Mouse (Mus musculus) cerebellum, adult 11-12 months (tissue): ENCODE results near the gene Chid1.
"Not testable (repeated sequence)": the region's sequence is repeated elsewhere in the genome, so short reads cannot be mapped to it uniquely, and the experiment has no call there.

Experiments
- DNase-seq: peaks from one replicate; pipeline ENCODE4 v3.0.0; 2022

Gene Chid1

DNA sequence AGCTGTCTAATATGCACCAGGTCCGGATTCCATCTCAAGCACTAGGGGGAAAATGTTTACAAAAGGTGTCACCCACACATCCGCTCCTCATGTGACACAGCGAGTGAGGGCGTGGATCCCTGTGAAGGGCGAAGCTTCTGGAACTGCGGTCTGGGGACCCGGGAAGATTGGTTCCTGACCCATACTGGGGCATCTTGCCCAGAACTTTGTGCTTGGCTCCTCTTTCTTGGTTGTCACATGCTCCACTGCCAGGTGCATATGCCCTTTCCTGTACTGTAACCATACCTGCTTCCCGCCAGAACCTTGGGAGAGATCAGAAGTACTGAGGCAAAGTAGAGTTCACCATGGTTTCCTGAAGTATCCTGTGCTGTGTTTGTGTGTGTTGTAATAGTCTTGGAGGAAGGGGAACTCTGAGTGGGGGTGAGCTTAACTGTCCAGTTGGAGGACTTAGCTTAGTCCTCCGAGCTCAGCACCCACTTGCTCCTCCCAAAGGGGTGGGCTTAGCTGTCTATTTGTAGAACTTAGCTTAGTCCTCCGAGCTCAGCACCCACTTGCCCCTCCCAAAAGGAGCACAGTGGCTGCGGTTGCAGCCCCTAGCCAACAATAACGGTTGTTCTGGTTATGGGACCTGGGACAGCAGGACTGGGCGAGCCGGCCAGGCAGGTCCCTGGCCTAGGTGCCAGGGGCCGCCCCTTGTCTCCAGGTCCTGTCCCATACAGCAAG, 79.1 kb downstream of the Chid1 start, which contains the start of gene Cracr2b:
Cracr2b (plus strand) TSS at position 704 of the 723 bp plus-strand sequence.
- peak; percentile 64 for DNase-seq

DNA sequence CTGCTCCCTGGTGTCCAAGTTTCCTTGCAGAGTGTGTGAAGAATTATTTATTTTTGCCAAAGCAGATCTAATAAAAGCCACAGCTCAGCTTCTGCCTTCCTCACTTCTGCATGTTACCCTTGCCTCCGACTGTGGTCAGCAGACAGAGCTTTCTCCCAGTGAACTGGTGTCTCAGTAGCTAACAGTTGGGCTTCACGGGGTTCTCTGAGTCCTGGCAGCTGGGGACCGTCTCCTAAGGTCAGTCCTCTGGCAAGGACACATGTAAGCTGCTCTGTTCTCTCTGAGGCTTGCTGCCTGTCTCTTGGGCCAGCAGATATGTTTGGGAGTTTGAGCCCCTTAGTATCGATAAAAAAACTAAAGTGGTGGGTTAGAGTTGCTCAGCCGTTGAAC, 79.7 kb downstream of the Chid1 start:
- DNase-seq = peak; percentile 57

DNA sequence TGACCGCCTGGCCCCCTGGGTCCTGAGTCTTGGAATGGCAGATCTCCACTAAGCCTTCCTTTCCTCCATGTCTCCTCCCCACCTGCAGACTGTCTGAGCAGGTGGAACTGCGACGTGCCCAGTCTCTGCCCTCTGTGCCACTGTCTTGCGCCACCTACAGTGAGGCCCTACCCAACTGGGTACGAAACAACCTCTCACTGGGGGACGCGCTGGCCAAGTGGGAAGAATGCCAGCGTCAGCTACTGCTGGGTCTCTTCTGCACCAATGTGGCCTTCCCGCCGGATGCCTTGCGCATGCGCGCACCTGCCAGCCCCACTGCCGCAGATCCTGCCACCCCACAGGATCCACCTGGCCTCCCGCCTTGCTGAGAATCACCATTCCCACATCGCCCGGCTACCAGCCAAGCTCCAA, 80.4 kb downstream of the Chid1 start:
- peak; percentile 91 for DNase-seq

DNA sequence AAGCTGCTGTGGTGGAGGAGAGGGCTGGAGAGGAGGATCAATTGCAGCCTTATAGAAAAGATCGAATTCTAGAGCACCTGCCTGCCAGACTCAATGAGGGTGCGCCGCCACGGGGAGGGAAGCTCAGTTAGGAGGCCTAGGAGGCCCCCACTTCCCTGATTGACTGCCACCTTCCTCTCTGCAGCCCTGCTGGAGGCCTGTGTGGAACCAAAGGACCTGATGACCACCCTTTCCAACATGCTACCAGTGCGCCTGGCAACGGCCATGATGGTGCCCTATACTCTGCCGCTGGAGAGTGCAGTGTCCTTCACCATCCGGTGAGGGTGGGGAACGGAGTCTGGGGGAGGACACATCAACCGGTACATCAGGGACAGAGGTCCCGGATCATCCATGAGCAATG, 81.0 kb downstream of the Chid1 start:
- no peak for DNase-seq

DNA sequence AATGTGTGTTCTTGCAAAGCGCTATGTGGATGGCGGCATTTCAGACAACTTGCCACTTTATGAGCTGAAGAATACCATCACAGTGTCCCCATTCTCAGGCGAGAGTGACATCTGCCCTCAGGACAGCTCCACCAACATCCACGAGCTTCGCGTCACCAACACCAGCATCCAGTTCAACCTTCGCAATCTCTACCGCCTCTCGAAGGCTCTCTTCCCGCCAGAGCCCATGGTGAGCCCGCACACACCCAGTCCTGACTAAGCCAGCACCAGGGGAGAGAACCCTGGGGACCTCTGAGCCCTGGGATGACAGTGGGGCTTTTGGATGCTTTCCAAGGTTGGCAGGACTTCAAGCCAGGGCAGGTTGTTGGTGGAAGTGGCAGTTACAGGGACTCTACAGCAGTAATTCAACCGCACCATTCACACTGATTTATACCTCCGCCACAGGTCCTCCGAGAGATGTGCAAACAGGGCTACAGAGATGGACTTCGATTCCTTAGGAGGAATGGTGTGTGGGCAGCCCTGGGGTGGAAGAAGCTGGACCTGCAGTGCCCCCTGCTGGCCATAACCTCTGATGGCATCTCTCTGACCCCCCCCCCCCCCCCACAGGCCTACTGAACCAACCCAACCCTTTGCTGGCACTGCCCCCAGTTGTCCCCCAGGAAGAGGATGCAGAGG, 81.5 kb downstream of the Chid1 start:
- DNase-seq = peak; percentile 75

DNA sequence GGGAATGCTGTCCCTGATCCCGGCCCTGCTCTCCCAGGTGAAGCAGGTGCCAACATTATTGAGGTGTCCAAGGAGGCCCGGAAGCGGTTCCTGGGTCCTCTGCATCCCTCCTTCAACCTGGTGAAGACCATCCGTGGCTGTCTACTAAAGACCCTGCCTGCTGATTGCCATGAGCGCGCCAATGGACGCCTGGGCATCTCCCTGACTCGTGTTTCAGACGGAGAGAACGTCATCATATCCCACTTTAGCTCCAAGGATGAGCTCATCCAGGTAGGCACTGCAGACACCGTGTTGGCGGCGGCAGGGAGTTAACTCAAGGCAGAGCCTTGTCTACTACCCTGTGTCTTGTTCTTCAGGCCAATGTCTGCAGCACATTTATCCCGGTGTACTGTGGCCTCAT, 82.4 kb downstream of the Chid1 start:
- peak; percentile 60 for DNase-seq

DNA sequence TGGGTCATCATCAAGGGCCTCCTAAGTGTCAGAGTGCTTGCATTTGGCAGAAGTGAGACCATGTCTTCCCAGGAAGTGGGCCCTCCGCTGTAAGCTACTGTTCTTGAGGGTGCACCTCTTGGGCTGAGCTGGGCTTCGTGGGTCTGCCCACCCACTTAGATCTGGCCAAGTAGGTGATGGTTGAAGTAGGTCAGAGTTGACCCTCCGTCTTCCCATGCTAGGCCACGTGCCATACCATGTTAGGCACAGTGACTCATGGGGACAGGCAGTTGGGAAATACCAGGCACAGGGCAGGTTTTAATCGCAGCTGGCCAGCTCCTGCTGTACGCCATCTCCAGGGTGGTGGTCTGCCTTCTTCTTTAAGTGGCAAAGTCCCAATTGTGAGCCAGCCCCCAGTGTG, 82.9 kb downstream of the Chid1 start:
- DNase-seq = no peak

DNA sequence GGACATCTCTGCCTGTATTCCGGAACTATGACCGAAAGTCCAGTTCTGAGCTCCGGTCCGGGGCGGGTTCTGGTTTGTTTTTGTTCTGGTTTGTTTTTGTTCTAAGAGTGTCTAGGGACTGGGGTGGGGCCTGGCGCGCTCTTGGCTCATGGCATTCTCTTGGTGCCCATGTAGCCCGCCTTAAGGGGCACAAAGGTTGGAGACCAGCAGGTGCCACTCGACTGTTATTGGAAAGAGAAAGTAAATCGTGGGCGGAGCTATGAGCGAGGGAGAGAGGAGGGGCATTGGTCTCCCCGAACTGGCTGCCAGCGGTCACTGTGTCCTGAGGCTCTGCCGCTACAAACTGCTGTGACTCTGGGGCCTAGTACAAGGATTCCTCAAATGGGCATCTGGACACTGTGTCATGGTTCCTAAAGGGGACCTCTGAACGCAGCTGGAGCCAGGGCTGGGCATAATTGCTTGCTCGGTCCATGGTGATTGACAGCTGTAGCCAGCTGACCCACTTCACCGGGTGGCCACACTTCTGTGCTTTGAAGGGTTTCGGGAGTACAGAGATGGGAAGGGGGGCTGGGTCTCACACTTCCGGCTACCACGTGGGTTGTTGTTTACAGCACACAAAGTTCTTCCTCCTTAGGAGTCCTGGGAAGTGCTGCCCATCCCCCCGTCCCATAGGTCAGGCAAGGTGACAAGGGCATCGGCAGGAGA, 83.9 kb downstream of the Chid1 start:
- DNase-seq = peak; percentile 82

DNA sequence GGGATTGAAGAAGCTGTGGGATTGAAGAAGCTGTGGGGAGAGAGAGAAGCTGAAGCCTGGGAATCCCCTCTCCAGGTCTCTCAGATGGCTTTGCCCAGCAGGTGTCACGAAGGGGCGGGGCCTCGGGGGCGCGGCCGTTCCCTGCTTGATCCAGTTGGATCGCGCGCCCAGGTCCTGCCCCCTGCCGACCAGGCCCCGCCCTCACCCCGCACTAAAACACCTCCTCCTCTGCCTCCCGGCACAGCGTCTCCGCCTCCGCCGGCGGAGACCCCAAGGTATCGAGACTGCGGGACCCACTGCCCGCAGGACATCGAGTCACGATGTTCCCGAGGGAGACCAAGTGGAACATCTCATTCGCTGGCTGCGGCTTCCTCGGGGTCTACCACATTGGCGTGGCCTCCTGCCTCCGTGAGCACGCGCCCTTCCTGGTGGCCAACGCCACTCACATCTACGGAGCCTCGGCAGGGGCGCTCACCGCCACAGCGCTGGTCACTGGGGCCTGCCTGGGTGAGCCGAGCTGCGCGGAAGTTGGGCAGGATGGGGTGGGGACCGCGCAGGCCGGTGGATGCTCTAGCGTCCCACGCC, 84.6 kb downstream of the Chid1 start, which contains the start of gene Pnpla2:
Pnpla2 (plus strand) TSS at position 232 of the 585 bp plus-strand sequence.
- DNase-seq = peak; percentile 90

DNA sequence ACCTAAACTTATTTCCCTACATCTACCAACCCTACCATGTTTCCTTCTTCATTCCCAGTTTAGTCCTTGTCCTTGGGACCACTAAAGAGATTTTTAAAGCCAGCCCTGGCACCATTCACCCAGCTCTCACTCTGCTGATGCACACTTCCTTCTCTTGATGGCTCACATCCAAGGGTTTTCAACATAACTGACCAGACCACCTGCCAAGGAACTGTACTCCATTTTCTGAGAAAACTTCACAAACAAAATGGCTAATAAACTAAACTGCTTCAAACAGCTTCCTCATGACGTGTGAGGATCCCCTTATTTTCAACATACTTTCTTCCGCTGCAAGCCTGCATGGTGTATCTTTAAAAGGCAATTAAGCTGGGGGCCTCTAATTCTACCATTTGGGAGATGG, 86.0 kb downstream of the Chid1 start:
- peak; percentile 34 for DNase-seq

DNA sequence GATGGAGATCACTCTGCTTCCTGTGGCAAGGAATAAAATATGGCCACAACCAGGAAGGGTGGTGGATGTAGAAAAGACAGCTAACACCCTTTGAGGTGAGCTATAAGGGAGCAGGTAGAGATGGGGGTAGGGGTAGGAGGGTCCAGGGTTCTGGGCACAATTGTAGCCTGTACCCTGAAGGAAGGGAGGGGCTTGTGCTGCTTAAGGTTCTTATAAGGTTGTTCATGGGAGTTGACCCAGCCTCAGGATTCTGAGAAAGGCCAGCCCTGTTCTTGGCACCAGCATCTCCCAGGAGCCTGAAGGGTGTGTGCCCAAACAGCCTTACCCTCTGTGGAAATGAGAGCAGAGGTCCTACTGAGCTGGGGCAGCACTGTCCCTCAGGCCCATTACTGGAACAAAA, 87.7 kb downstream of the Chid1 start:
- DNase-seq = peak; percentile 33

DNA sequence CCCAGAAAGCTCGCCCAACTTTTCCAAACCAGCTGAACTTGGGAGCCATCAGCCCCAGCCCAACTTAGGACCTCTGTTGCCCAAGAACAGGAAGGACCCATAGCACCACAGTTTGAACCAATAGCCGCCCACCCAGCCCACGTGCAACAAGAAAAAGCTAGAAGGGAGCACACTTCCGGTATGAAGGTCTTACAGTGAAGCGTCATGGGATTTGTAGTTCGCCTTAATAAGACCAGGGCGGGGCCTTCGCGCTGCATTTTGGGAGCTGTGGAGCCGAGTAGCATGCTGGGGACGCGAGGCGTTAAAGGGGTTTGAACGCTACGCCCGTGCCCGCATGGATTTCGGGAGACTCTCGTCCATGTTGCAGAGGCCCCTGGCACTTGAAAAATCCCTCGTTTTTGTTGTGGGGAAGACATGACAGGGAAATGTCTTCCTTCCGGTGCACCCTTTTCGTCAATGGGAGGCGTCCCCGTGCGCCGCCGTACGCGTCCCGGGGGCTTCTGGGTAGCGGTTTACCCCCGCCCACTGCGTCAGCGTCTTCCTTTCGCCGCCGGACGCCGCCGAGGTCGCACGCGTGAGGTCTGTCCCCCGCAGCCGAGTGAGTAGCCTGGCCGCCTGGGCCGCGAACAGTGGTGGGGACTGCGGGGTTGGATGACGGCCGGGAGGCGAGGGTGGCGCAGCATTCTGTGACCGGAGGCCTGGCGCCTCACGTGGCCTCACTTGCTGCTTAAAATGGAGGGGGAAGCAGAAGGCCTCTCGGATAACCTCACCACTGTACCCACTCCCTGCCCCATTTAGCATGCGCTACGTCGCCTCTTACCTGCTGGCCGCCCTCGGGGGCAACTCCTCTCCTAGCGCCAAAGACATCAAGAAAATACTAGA, 92.3 kb downstream of the Chid1 start, which contains the start of gene Rplp2:
Rplp2 (plus strand) TSS at position 261 of the 882 bp plus-strand sequence.
- peak; percentile 92 for DNase-seq

DNA sequence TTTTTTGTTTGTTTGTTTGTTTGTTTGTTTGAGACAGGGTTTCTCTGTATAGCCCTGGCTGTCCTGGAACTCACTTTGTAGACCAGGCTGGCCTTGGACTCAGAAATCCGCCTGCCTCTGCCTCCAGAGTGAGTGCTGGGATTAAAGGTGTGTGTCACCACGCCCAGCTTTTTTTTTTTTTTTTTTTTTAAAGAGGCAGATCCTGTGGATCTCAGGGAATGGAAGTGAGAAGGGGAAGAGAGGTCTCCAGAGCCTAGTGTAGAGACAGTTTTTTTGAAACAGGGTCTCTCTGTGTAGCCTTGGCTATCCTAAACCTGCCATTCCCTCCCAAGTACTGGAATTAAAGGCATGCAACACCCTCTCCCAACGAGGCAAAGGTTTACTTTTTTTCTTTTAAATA, 93.3 kb downstream of the Chid1 start:
- DNase-seq = not testable (repeated sequence)

DNA sequence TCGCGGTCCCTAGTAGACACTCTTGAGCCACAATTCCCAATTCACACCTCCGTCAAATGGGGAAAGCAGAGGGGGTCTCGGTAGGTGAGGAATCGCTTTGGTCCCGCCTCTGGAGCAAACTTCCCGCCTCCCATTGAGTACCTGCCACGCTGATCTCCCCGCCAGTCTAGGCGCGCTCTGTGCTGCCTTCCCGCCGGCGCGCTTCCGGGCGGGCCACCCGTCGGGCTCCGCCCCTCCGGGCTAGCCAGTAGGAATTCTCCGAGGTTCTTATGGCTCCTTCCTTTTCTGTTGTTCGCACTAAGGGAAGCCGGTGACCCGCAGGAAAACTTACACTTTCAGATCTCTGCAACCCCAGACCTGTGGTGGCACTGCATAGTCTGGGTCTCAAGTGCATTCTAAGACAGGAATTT, 95.8 kb downstream of the Chid1 start, which contains the start of gene Pidd1:
Pidd1 (minus strand) TSS at position 198 of the 410 bp plus-strand sequence.
- DNase-seq = peak; percentile 42
